Mouse (Mus musculus): Measurements from ENCODE around the gene Otop1. TPM values are rescaled to one million over a fixed set of nuclear protein-coding genes. Genes with fewer than 3 reads are reported as not detected.
A peak's percentile ranks its signal among the peaks of the same experiment; 100 is the strongest.

Otop1 gene
- polyA plus RNA-seq, 1 experiment from 2014 or later, result not detected

DNA sequence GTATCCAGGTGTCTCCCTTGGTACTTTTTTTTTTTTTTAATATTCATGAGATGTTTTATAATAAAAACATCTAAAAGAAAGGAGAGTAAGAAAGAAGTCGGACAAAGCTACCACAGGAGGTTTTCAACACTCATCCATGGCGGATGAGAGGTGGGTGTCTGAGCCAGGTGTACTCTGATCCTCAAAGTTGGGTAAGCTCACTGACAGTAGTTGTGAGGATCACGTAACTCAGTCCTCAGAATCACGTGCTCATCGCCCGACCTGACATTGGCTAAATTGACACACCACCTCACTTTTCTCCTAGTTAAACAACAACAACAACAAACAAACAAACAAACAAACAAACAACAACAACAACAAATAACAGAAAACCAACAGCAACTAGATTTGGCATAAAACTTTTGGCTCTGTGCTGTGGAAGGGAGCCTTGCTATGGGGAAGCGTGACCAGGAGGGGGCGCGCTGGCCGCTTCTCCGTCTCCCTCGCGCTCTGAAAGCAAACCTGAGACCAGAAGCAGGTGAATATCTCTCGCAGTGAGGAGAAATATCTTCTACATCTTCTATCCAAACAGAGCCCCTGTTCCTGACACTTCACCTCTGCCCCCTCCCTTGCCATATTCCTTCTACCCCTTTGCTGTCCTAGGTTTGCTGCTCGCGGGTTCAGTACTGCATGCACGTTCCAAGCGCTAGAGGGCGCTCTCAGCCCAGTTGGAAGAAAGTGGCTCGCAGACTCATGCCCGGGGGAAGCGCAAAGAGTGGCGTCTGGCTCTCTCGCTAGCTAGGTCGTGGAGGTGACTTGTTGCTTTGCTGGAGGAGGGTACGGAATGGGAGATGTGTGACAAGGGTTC, 31.7 kb downstream of the Otop1 start:
- H3K9me3 ChIP-seq, result no peaks in the 10 kb centered on the region
- 0 out of 2 replicates have a peak overlapping the region, but pooled peaks have one; percentile 17 for H3K9ac ChIP-seq
- no peaks in the 10 kb centered on the region for H3K4me1 ChIP-seq
- H3K4me3 ChIP-seq (replicated peaks), result peak overlapping the region; percentile 39
- 10% methylated on average over 26 of the region's 26 CpGs for WGBS
- peak overlapping the region; percentile 58 for H3K4me2 ChIP-seq
- no peaks in the 10 kb centered on the region for H3K36me3 ChIP-seq (replicated peaks)
- ATAC-seq (ENCODE audit: low FRiP score), result peak; percentile 83
- peaks cover 12% of the 10 kb centered on the region for H3K27me3 ChIP-seq
- H3K27ac ChIP-seq, result no peak overlapping the region

DNA sequence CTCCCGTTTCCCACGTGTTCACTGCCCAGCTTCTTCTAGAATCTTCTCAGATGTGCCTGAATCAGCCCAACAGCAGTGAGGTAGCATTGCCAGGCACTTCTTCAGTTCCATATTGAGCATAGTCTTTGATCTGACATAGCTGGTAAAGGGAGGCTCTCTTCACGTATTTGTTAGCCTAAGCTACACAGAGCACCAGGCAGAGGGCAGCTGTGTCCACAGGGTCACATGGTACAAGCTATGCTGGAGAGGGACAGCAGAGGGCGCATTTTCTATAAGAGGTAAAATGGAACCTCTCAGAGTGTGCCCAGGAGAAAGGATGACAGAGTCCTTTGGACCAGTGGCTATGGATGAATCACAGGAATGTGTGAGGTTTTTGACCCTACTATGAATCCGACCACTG, 33.1 kb downstream of the Otop1 start:
- Histone ChIP-seq H3K4me2 (no peak overlapping the region), H3K27ac (no peak overlapping the region), H3K4me3 (replicated peaks) (no peak overlapping the region), H3K9me3 (no peaks in the 10 kb centered on the region), H3K4me1 (no peaks in the 10 kb centered on the region), H3K27me3 (peaks cover 12% of the 10 kb centered on the region), H3K9ac (no peak overlapping the region), H3K36me3 (replicated peaks) (no peaks in the 10 kb centered on the region)
- 51% methylated on average over 5 of the region's 5 CpGs for WGBS
- ATAC-seq (ENCODE audit: low FRiP score), result no peak

DNA sequence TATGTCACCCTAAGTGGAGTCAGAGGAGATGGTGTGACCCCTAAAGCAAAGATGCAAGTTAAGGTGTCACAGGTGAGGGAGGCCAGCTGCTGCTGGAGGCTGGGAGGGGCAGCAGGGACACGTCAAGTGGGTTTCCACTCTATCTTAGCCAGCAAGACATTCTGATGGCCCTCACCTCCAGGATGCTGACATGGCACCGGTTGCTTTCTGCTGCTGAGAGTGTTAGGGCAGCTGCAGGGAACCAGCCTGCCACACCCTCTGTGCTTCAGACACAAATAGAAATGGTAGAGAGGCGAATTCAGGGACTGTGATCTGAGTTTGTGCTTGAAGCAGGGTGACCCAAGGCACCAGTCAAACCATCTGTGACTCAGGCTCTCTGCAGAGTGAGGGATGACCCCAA, 34.0 kb downstream of the Otop1 start:
- Histone ChIP-seq H3K4me3 (replicated peaks) (no peak overlapping the region), H3K9ac (no peak overlapping the region), H3K27ac (no peak overlapping the region), H3K4me1 (no peaks in the 10 kb centered on the region), H3K4me2 (no peak overlapping the region), H3K27me3 (peaks cover 12% of the 10 kb centered on the region), H3K9me3 (no peaks in the 10 kb centered on the region), H3K36me3 (replicated peaks) (no peaks in the 10 kb centered on the region)
- no peak for ATAC-seq (ENCODE audit: low FRiP score)
- WGBS, result 66% methylated on average over 3 of the region's 3 CpGs

DNA sequence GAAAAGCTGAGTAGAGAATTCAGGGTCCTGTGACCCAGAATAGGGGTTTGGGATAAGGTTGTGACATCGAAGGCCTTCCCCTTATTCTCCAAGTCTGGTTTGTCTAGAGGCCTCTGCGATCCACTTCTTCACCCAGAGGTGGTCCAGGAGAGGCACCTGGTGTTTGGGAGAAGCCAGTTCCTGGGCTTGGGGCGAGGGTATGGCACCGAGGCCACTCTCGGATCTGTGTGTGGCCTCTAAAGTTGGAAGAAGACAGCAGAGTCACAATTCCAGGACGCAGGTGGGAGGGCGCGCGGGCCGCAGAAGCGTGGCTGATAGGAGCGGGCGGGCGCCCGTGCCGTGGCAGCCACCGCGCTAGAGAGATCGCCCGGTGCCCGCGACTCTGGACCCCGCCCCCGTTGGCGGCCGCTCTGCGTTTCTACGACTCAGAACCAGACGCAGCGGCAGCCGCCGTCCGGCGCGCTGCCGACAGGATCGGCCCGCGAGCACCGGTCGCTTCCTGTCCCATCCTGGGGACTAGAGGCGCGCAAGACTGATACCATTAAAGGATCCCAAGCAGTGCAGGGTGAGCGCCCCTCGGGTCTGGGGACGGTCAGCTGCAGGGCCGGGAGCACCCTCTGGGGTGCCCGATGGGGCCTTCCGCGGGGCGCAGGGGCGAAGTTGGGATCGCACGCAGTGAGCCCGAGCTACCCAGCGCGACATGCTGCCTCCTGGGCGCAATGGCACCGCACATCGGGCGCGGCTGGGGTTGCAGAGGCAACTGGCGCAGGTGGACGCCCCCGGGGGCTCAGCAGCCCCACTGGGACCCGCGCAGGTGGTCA, 43.4 kb downstream of the Otop1 start, which contains the start of gene Drd5:
Gene Drd5 (plus strand): TSS at position 402 of the 821 bp plus-strand sequence.
- peaks cover 8% of the 10 kb centered on the region for H3K4me1 ChIP-seq
- H3K36me3 ChIP-seq (replicated peaks), result no peaks in the 10 kb centered on the region
- 3% methylated on average over 67 of the region's 67 CpGs for WGBS
- no peak within 1 kb of the TSS for H3K27ac ChIP-seq
- no peaks in the 10 kb centered on the region for H3K9me3 ChIP-seq
- H3K4me2 ChIP-seq, result peak within 1 kb of the TSS; percentile 70
- peak within 1 kb of the TSS; percentile 45 for H3K4me3 ChIP-seq (replicated peaks)
- ATAC-seq (ENCODE audit: low FRiP score), result 0 out of 2 replicates have a peak, but pooled peaks have one; percentile 27
- peaks cover 61% of the 10 kb centered on the region for H3K27me3 ChIP-seq
- H3K9ac ChIP-seq, result no peak within 1 kb of the TSS

DNA sequence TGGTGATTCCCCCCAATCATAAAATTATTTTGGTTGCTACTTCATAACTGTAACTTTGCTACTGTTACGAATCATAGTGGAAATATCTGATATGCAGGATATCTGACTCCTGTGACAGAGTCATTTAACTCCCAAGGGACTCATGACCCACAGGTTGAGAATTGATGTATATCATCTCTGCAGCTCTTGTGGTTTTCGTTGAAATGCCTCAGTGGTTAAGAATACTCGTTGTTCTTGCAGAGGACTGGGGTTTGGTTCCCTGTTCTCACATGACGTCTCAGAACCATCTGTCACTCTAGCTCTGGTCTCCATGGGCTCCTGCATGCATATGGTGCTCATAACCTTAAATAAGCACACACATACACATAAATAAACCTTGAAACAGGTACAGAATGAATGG, 57.6 kb downstream of the Otop1 start:
- Histone ChIP-seq H3K4me1 (no peaks in the 10 kb centered on the region), H3K4me2 (no peak overlapping the region), H3K36me3 (replicated peaks) (no peaks in the 10 kb centered on the region), H3K27ac (no peak overlapping the region), H3K9me3 (no peaks in the 10 kb centered on the region), H3K27me3 (no peaks in the 10 kb centered on the region), H3K4me3 (replicated peaks) (no peak overlapping the region), H3K9ac (no peak overlapping the region)
- no peak for ATAC-seq (ENCODE audit: low FRiP score)
- 77% methylated on average over 4 of the region's 4 CpGs for WGBS

DNA sequence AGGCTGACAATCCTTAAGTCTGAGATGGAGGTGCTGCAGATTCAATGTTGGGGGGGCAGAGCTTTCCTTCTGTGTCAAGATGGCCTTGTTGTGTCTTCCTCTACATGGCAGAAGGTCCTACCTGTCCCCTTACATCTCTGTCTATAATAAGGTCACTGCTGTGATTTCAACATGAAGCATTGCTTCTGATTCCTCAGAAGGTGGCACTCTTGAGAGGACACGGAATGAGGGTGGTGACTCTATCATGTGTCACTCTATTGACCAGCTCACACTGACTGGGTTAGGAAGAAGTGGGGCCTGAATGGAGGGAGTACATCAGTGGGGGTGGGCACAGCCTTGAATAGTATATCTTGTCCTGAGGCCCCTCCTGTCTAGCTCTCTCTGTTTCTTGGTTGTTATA, 58.8 kb downstream of the Otop1 start:
- 48% methylated on average over 1 of the region's 1 CpGs for WGBS
- H3K27ac ChIP-seq, result no peak overlapping the region
- ATAC-seq (ENCODE audit: low FRiP score), result no peak

DNA sequence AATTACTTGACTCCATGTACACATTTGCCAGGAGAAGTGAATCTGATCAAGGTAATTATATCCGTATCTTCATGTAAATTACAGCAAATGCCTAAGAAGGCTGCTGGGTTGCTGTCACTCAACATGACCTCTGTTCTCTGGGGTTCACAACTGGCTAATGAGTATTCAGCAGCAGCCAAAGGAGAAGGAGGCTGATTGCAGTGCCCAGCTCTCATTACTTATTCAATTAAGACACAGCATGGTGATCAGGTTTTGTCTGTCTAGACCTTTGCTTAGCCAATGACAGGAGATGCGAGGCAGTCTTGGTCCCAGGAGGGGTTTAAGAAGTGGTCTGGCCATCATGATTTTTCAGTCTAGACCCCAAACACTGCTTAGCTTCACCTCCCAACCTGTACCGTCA, 67.3 kb downstream of the Otop1 start:
- H3K4me2 ChIP-seq, result no peak overlapping the region
- no peak for ATAC-seq (ENCODE audit: low FRiP score)
- H3K9me3 ChIP-seq, result no peaks in the 10 kb centered on the region
- no peak overlapping the region for H3K27ac ChIP-seq
- WGBS, result 40% methylated on average over 3 of the region's 3 CpGs
- no peak overlapping the region for H3K9ac ChIP-seq
- no peak overlapping the region for H3K4me3 ChIP-seq (replicated peaks)
- peaks cover 16% of the 10 kb centered on the region; the same call in 1 of the 2 replicates for H3K4me1 ChIP-seq
- H3K27me3 ChIP-seq, result no peaks in the 10 kb centered on the region
- H3K36me3 ChIP-seq (replicated peaks), result no peaks in the 10 kb centered on the region

More for the DNA sequence above, 58.8 kb downstream of the Otop1 start:
- Histone ChIP-seq H3K4me3 (replicated peaks) (no peak overlapping the region), H3K9me3 (no peaks in the 10 kb centered on the region), H3K36me3 (replicated peaks) (no peaks in the 10 kb centered on the region), H3K4me1 (no peaks in the 10 kb centered on the region), H3K9ac (no peak overlapping the region), H3K4me2 (no peak overlapping the region), H3K27me3 (no peaks in the 10 kb centered on the region)

DNA sequence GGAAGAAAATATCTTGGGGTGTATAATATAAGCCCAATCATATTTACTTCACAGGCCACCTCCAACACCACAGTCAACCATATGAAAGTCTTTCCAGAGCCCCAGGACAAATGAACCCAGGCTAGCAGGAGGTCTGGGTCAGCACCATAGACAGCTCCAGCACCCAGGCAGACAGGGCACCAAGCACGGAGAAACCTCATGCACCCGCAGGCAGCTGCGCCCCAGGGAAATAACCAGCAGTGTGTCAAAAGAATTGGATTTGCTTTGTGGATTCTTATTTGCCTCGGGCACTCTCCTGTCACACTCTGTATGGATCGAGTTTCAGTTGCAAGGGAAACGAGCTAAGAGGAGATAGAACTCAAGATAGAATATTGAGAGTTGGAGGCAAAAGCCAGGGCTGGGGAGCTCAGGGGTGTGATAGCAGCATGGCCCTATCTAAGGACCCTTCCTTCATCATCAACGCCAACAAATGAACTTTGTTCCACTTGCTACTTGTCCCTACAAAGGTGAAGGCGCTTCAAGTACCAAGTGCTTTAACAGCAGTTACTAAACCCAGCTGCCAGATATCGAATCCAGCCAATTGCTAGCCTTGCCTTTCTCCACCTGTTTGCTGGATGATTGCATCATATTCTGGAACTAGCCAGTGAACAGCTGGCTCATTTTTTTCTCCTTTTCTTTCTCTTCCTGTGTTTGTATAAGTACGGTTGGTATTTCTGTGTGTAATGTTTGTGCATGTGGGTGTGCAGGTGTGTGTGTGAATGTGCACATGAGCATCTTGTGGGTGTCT, 71.1 kb downstream of the Otop1 start:
- Histone ChIP-seq H3K9ac (no peak overlapping the region), H3K4me3 (replicated peaks) (no peak overlapping the region)
- 37% methylated on average over 10 of the region's 10 CpGs for WGBS

DNA sequence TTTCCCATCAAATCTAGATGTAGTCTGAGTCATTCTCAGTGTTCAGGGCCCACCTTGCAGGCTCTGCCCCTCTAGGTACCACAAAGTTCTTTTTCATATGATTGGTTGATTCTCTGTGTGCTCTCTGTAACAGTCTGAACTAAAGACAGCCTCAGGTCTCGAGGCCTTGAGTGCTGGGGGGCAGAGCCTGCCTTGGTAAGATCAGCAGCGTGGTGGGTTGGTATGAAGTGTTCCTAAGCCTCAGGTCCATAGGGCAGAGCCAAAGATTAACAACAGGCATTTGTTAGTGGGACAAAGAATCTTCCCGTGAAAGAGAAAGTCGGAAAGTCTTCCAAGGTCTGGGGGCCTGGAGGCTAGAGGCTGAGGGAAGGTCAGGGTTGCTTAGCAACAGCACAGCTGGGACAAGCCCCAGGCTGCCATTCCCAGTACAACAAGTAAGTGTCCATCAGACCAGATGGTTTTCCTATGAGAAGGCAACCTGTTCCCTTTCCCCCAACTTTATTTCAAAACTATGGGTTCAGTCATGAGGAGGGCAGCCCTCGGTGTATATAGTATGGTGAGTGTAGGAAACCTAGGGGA, 74.7 kb downstream of the Otop1 start:
- Histone ChIP-seq H3K27ac (no peak overlapping the region), H3K9ac (no peak overlapping the region), H3K4me3 (replicated peaks) (no peak overlapping the region), H3K4me1 (peaks cover 23% of the 10 kb centered on the region; the same call in 1 of the 2 replicates), H3K9me3 (no peaks in the 10 kb centered on the region), H3K36me3 (replicated peaks) (no peaks in the 10 kb centered on the region), H3K27me3 (no peaks in the 10 kb centered on the region), H3K4me2 (no peak overlapping the region)
- ATAC-seq (ENCODE audit: low FRiP score), result no peak
- WGBS, result 15% methylated on average over 5 of the region's 5 CpGs

More for the DNA sequence above, 71.1 kb downstream of the Otop1 start:
- Histone ChIP-seq H3K36me3 (replicated peaks) (no peaks in the 10 kb centered on the region), H3K27ac (no peak overlapping the region), H3K4me1 (peaks cover 30% of the 10 kb centered on the region; the same call in 1 of the 2 replicates), H3K27me3 (no peaks in the 10 kb centered on the region), H3K4me2 (no peak overlapping the region), H3K9me3 (no peaks in the 10 kb centered on the region)
- ATAC-seq (ENCODE audit: low FRiP score), result no peak

All from forebrain, embryonic 12.5 days (tissue).